Mouse (Mus musculus): ENCODE results near the gene Fitm2.
A peak's percentile ranks its signal among the peaks of the same experiment; 100 is the strongest.

Fitm2 gene

DNA sequence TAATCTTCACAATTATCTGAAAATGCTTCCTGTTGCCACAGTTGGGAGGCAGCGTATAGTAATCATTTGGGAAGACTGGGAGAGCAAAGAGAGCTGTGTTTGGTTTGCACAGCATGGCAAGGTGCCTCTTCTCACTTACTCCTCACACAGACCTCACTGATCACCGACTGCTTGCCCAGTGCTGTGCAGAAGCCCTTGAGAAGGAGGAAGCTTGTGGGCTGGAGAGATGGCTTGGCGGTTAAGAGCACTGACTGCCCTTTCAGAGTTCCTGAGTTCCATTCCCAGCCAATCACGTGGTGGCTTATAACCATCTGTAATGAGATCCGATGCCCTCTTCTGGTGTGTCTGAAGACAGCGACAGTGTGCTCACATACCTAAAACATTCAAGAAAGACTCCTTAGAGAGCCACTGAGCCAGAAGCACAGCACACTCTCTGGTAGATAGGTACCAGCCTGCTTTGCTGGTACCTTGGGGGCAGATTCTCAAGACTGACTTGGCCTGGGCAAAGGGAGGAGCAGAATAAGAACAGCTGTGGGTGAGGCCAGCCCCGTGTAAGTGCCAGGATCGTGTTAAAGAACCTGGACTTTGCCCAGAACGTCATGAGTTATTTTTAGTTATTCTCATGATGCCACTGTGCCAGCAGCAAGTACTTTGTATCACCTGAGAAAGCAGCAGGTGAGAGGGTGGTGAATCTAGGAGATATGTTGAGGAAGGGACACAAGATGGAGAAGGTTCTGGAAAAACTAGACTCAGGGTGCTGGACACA, 49.4 kb downstream of the Fitm2 start:
- DNase-seq (ENCODE audit: low read depth): no peak

DNA sequence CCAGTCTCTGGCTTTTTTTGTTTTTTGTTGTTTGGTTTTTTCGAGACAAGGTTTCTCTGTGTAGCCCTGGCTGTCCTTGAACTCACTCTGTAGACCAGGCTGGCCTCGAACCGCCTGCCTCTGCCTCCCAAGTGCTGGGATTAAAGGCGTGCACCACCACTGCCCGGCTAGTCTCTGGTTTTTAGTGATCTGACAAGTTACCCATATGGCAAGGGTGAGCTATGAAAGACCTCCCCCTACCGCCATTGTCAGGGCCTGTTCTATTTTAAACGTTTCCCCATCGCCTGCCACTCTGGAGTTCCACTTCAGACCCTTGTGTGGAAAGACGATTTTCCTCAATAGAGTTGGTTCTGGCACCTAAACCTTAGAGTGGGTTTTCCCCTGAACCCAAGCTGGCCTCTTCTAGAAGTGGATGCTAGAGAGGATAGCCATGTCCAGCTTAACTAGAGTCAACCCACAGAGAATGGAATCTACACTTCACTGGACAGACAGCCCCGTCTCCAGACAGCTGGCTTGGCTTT, 52.0 kb downstream of the Fitm2 start:
- DNase-seq (ENCODE audit: low read depth): peak; percentile 9

DNA sequence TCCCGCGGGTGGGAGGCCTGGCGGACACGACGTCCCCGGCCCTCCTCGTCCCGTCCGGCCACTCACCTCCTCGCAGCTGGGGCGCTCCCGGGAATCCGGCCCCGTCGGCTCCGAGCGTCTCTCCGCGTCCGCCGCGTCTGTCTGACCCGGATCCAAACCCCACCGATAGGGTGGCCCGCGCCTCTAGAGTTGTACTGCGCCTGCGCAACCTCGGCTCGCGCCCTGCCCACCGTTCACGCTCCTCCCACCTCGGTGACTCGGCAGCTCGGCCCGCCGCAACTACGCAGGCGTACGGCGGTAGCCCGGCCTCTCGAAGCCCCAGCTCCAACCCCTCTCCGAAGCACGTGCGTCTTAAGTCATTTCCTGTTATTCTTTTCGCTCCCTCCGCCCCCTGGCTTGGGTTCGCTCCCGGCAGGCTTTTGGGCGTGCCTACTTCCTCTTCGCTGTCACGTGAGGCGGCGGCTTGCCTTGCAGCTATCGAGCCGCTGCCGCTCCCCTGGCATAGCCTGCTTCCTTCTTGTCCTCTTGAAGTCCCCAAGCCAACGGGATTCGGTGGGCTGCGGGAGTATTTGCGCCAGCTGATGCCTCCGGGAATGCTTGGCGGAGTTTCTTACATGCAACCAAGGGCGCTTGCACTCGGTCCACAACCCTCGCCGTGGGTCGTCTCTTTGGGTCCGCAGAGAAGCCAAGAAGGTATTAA, 52.9 kb downstream of the Fitm2 start:
- DNase-seq (ENCODE audit: low read depth): peak; percentile 98

DNA sequence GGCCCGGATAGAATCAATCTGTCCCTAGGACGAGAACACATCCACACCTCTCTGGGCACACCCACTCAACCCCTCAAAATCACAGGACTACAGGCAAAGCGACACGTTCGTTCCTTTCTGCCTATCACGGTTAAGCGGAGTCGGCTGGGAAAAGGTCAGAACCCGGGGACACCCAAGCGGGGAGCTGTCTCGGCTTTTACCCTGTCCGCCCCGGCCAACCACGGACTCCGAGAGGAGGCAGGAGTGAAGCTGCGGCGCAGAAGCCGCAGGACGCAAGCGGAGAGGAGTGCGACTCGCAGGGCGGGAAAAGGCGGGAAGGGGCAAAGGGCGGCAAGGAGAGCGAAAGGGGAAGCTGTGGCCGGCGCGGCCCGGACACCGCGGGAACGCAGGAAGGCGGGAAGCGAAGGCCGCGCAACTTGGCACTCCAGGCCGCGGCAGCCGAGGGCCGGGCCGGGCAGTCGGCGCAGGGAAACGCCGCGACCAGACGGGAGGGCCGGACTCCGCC, 53.5 kb downstream of the Fitm2 start:
- DNase-seq (ENCODE audit: low read depth): peak; percentile 23

DNA sequence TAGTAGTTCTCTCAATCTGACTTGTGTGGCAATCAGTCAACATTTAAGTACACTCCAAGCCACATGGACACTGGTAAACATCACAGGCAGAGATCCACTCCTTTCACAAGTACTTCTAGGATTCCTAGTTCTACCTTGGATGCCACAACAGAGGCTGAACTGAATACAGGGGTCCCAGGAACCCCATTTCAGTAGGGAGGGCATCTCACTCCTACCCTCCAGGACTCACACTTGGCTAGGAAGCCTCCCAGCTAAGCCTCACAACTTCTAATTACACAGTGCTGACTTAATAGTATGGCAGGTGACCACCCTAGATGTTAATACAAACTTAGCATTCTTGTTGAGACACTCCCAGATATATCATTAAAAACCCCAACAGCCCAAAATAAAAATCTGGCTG, 54.6 kb downstream of the Fitm2 start:
- no peak for DNase-seq (ENCODE audit: low read depth)

DNA sequence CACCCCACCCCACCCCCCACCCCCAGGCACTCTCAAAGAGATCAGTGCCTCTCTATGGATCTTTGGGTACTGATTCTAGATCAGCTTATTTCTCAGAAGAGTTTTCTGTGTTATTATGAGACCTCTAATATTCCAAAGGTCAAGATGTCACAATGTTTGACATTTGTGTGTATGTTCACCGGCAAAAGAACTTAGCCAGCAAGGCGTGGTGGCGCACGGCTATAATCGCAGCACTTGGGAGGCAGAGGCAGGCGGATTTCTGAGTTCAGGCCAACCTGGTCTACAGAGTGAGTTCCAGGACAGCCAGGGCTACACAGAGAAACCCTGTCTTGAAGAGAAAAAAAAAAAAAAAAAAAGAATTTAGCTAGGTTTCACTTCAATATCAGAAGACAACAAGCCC, 55.4 kb downstream of the Fitm2 start:
- no peak for DNase-seq (ENCODE audit: low read depth)

All from c-Kit-positive CD71-positive TER-119-negative erythroid progenitor cells, embryonic 14.5 days (primary cell).